Mouse (Mus musculus) megakaryocyte-erythroid progenitor cell, adult 5 weeks (primary cell): ENCODE results near the gene Proser1. TPM values are rescaled to one million over a fixed set of nuclear protein-coding genes. Genes with fewer than 3 reads are reported as not detected.

Source experiments
- polyA plus RNA-seq: library from polyadenylated mRNA; stranded (reverse); fragments of >175 nt; gene quantifications from 2 replicates; pipeline ENCODE4 v1.2.3, GENCODE M21; 2012

Proser1 gene
- 50.9 and 64.3 TPM in 2 replicates for polyA plus RNA-seq

DNA sequence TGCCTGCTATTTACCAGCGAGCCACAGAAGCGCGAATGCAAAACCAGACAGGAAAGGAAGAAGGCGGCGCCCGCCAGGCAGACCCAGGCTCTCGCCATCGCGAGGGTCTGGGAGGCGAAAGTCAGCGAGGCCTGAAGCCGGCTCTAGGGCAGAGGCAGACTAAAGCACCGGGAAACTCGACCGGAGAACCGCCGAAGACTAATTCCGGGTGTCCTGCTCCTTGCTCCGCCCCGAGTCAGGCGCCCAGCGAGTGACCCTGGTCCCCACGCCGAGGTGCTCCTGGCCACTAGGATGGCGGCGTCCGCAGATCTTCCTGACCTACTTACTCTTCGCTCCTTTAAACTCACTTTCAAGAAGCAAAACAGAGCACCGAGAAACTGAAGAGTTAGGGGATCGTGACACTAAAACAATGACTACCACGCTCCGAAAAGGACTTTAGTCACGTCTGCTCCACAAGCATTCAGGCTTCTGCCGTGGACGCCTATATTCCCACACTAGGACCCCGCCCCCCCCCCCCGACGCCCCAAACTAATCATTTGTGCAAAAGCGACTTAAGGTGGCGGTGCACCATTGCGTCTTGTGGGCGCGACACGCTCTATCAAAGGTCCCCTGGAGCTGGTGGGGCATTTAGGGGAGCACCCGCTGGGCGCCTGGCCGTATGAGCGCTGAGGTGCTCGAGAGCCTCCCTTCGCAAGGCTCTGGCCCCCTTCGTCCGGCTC, at the start of gene Proser1, which contains the start of gene Nhlrc3:
Gene Proser1, plus strand, starts transcription at position 621 of the 719 bp plus-strand sequence.
Gene Nhlrc3, minus strand, starts transcription at position 287 of the 719 bp plus-strand sequence.

DNA sequence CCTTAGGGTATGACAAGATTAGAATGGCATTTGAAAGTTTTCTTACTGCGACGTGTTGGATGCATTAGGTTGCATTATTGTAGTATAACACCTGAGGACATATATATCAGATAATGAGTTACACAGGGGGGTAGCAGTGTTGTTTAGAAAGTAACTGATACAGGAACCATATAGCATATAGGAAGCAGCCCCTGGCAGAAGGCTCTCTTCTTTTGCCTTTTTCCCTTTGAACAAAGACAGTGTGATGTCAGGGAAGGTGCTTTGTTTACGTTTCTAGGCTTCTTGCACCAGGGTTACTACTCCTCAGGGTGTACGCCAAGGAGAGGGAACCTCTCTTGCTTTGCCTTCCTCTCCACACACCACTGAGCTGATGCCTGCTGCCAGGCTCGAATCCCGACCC, 24.9 kb downstream of the Proser1 start, which contains the start of gene Stoml3:
Gene Stoml3, plus strand, starts transcription at position 301 of the 400 bp plus-strand sequence.

Other genes with a start within 250 kb of the Proser1 start
- gene Nhlrc3, start 334 bp upstream of the Proser1 start, polyA plus RNA-seq = 2.0 and 2.1 TPM in 2 replicates
- gene Stoml3, start 25.0 kb downstream of the Proser1 start, polyA plus RNA-seq = 0.04 TPM in 1 of 2 replicates, not detected in the other
- gene Frem2, start 193.7 kb downstream of the Proser1 start, polyA plus RNA-seq = not detected in 2 replicates